Mouse (Mus musculus): ENCODE data around the gene Clec10a. TPM values are rescaled to one million over a fixed set of nuclear protein-coding genes. Genes with fewer than 3 reads are reported as not detected.

Clec10a gene
- polyA plus RNA-seq, 1 experiment from 2014 or later, result not detected

- H3K4me1 ChIP-seq (ENCODE audit: control insufficient read depth, insufficient read depth, low read length), result no peaks in the 10 kb centered on the region
- H3K27ac ChIP-seq (ENCODE audit: low read depth, low read length), result no peak overlapping the region
- no peaks in the 10 kb centered on the region for H3K36me3 ChIP-seq (ENCODE audit: control insufficient read depth, insufficient read depth, low read length)
- H3K27me3 ChIP-seq (ENCODE audit: control insufficient read depth, insufficient read depth, low read length), result no peaks in the 10 kb centered on the region
- H3K4me2 ChIP-seq (ENCODE audit: low read depth, low read length), result no peak overlapping the region
- ATAC-seq (ENCODE audit: low read depth), result no peak
- H3K9me3 ChIP-seq (ENCODE audit: control insufficient read depth, low read length), result no peaks in the 10 kb centered on the region
- no peak overlapping the region for H3K4me3 ChIP-seq (ENCODE audit: low read depth, low read length)
- no peak overlapping the region for H3K9ac ChIP-seq (replicated peaks; ENCODE audit: low read depth, low read length)
- WGBS, result 65% methylated on average over 11 of the region's 11 CpGs
Observed at GRCm38 (mm10) chr11:70193354-70194285, 37.6 kb downstream of the Clec10a start.

- WGBS, result 96% methylated on average over 3 of the region's 3 CpGs
- no peak overlapping the region for H3K27ac ChIP-seq (ENCODE audit: low read depth, low read length)
- no peak for ATAC-seq (ENCODE audit: low read depth)
Observed at GRCm38 (mm10) chr11:70198332-70198731, 42.3 kb downstream of the Clec10a start.

GRCm38 (mm10) chr11:70199107-70199506 is 43.1 kb downstream of the Clec10a start:
- H3K4me2 ChIP-seq (ENCODE audit: low read depth, low read length), result no peak overlapping the region
- no peaks in the 10 kb centered on the region for H3K9me3 ChIP-seq (ENCODE audit: control insufficient read depth, low read length)
- no peak for ATAC-seq (ENCODE audit: low read depth)
- H3K4me3 ChIP-seq (ENCODE audit: low read depth, low read length), result no peak overlapping the region
- WGBS, result 88% methylated on average over 8 of the region's 8 CpGs
- no peak overlapping the region for H3K9ac ChIP-seq (replicated peaks; ENCODE audit: low read depth, low read length)
- no peaks in the 10 kb centered on the region for H3K27me3 ChIP-seq (ENCODE audit: control insufficient read depth, insufficient read depth, low read length)
- no peak overlapping the region for H3K27ac ChIP-seq (ENCODE audit: low read depth, low read length)
- H3K4me1 ChIP-seq (ENCODE audit: control insufficient read depth, insufficient read depth, low read length), result no peaks in the 10 kb centered on the region
- H3K36me3 ChIP-seq (ENCODE audit: control insufficient read depth, insufficient read depth, low read length), result no peaks in the 10 kb centered on the region

More at GRCm38 (mm10) chr11:70198332-70198731, 42.3 kb downstream of the Clec10a start:
- Histone ChIP-seq H3K4me2 (ENCODE audit: low read depth, low read length) (no peak overlapping the region), H3K27me3 (ENCODE audit: control insufficient read depth, insufficient read depth, low read length) (no peaks in the 10 kb centered on the region), H3K36me3 (ENCODE audit: control insufficient read depth, insufficient read depth, low read length) (no peaks in the 10 kb centered on the region), H3K9me3 (ENCODE audit: control insufficient read depth, low read length) (no peaks in the 10 kb centered on the region), H3K9ac (replicated peaks; ENCODE audit: low read depth, low read length) (no peak overlapping the region), H3K4me1 (ENCODE audit: control insufficient read depth, insufficient read depth, low read length) (no peaks in the 10 kb centered on the region), H3K4me3 (ENCODE audit: low read depth, low read length) (no peak overlapping the region)

- no peaks in the 10 kb centered on the region for H3K27me3 ChIP-seq (ENCODE audit: control insufficient read depth, insufficient read depth, low read length)
- WGBS, result 85% methylated on average over 5 of the region's 5 CpGs
- H3K4me2 ChIP-seq (ENCODE audit: low read depth, low read length), result no peak overlapping the region
- ATAC-seq (ENCODE audit: low read depth), result no peak
- H3K9ac ChIP-seq (replicated peaks; ENCODE audit: low read depth, low read length), result no peak overlapping the region
- no peak overlapping the region for H3K4me3 ChIP-seq (ENCODE audit: low read depth, low read length)
- H3K36me3 ChIP-seq (ENCODE audit: control insufficient read depth, insufficient read depth, low read length), result no peaks in the 10 kb centered on the region
- no peaks in the 10 kb centered on the region for H3K4me1 ChIP-seq (ENCODE audit: control insufficient read depth, insufficient read depth, low read length)
- H3K27ac ChIP-seq (ENCODE audit: low read depth, low read length), result no peak overlapping the region
- no peaks in the 10 kb centered on the region for H3K9me3 ChIP-seq (ENCODE audit: control insufficient read depth, low read length)
Observed at GRCm38 (mm10) chr11:70200036-70200608, 44.1 kb downstream of the Clec10a start.

- H3K4me3 ChIP-seq (ENCODE audit: low read depth, low read length), result no peak overlapping the region
- no peak overlapping the region for H3K4me2 ChIP-seq (ENCODE audit: low read depth, low read length)
- no peak overlapping the region for H3K9ac ChIP-seq (replicated peaks; ENCODE audit: low read depth, low read length)
- H3K36me3 ChIP-seq (ENCODE audit: control insufficient read depth, insufficient read depth, low read length), result no peaks in the 10 kb centered on the region
- H3K27ac ChIP-seq (ENCODE audit: low read depth, low read length), result no peak overlapping the region
- ATAC-seq (ENCODE audit: low read depth), result no peak
- 36% methylated on average over 5 of the region's 5 CpGs for WGBS
- H3K27me3 ChIP-seq (ENCODE audit: control insufficient read depth, insufficient read depth, low read length), result no peaks in the 10 kb centered on the region
- H3K4me1 ChIP-seq (ENCODE audit: control insufficient read depth, insufficient read depth, low read length), result no peaks in the 10 kb centered on the region
- no peaks in the 10 kb centered on the region for H3K9me3 ChIP-seq (ENCODE audit: control insufficient read depth, low read length)
Observed at GRCm38 (mm10) chr11:70201691-70202090, 45.7 kb downstream of the Clec10a start.

- WGBS, result 87% methylated on average over 2 of the region's 2 CpGs
Observed at GRCm38 (mm10) chr11:70206801-70207200, 50.8 kb downstream of the Clec10a start.

GRCm38 (mm10) chr11:70207283-70207682 is 51.3 kb downstream of the Clec10a start:
- WGBS, result 87% methylated on average over 7 of the region's 7 CpGs
- H3K4me1 ChIP-seq (ENCODE audit: control insufficient read depth, insufficient read depth, low read length), result no peaks in the 10 kb centered on the region
- no peak overlapping the region for H3K9ac ChIP-seq (replicated peaks; ENCODE audit: low read depth, low read length)

More at GRCm38 (mm10) chr11:70206801-70207200, 50.8 kb downstream of the Clec10a start:
- Histone ChIP-seq H3K27ac (ENCODE audit: low read depth, low read length) (no peak overlapping the region), H3K36me3 (ENCODE audit: control insufficient read depth, insufficient read depth, low read length) (no peaks in the 10 kb centered on the region), H3K9ac (replicated peaks; ENCODE audit: low read depth, low read length) (no peak overlapping the region), H3K4me3 (ENCODE audit: low read depth, low read length) (no peak overlapping the region), H3K4me2 (ENCODE audit: low read depth, low read length) (no peak overlapping the region), H3K9me3 (ENCODE audit: control insufficient read depth, low read length) (no peaks in the 10 kb centered on the region), H3K4me1 (ENCODE audit: control insufficient read depth, insufficient read depth, low read length) (no peaks in the 10 kb centered on the region), H3K27me3 (ENCODE audit: control insufficient read depth, insufficient read depth, low read length) (no peaks in the 10 kb centered on the region)
- no peak for ATAC-seq (ENCODE audit: low read depth)

GRCm38 (mm10) chr11:70208778-70209388 is 52.9 kb downstream of the Clec10a start:
- no peaks in the 10 kb centered on the region for H3K36me3 ChIP-seq (ENCODE audit: control insufficient read depth, insufficient read depth, low read length)
- no peaks in the 10 kb centered on the region for H3K9me3 ChIP-seq (ENCODE audit: control insufficient read depth, low read length)
- H3K27me3 ChIP-seq (ENCODE audit: control insufficient read depth, insufficient read depth, low read length), result peaks cover 7% of the 10 kb centered on the region
- no peak overlapping the region for H3K4me2 ChIP-seq (ENCODE audit: low read depth, low read length)
- ATAC-seq (ENCODE audit: low read depth), result no peak
- H3K4me3 ChIP-seq (ENCODE audit: low read depth, low read length), result no peak overlapping the region
- H3K9ac ChIP-seq (replicated peaks; ENCODE audit: low read depth, low read length), result no peak overlapping the region
- H3K4me1 ChIP-seq (ENCODE audit: control insufficient read depth, insufficient read depth, low read length), result peaks cover 5% of the 10 kb centered on the region; the same call in 1 of the 2 replicates
- H3K27ac ChIP-seq (ENCODE audit: low read depth, low read length), result no peak overlapping the region
- 79% methylated on average over 5 of the region's 5 CpGs for WGBS

More at GRCm38 (mm10) chr11:70207283-70207682, 51.3 kb downstream of the Clec10a start:
- Histone ChIP-seq H3K4me2 (ENCODE audit: low read depth, low read length) (no peak overlapping the region), H3K27ac (ENCODE audit: low read depth, low read length) (no peak overlapping the region), H3K4me3 (ENCODE audit: low read depth, low read length) (no peak overlapping the region), H3K27me3 (ENCODE audit: control insufficient read depth, insufficient read depth, low read length) (no peaks in the 10 kb centered on the region; the same call in 1 of the 2 replicates), H3K9me3 (ENCODE audit: control insufficient read depth, low read length) (no peaks in the 10 kb centered on the region), H3K36me3 (ENCODE audit: control insufficient read depth, insufficient read depth, low read length) (no peaks in the 10 kb centered on the region)
- ATAC-seq (ENCODE audit: low read depth), result no peak

GRCm38 (mm10) chr11:70210681-70211080 is 54.7 kb downstream of the Clec10a start:
- Histone ChIP-seq H3K27ac (ENCODE audit: low read depth, low read length) (no peak overlapping the region), H3K4me3 (ENCODE audit: low read depth, low read length) (no peak overlapping the region), H3K9me3 (ENCODE audit: control insufficient read depth, low read length) (no peaks in the 10 kb centered on the region), H3K36me3 (ENCODE audit: control insufficient read depth, insufficient read depth, low read length) (no peaks in the 10 kb centered on the region), H3K27me3 (ENCODE audit: control insufficient read depth, insufficient read depth, low read length) (peaks cover 20% of the 10 kb centered on the region), H3K9ac (replicated peaks; ENCODE audit: low read depth, low read length) (no peak overlapping the region), H3K4me2 (ENCODE audit: low read depth, low read length) (no peak overlapping the region), H3K4me1 (ENCODE audit: control insufficient read depth, insufficient read depth, low read length) (peaks cover 12% of the 10 kb centered on the region)
- ATAC-seq (ENCODE audit: low read depth), result no peak
- 87% methylated on average over 2 of the region's 2 CpGs for WGBS

Data from neural tube, embryonic 14.5 days (tissue).